In the genomic region with DNA sequence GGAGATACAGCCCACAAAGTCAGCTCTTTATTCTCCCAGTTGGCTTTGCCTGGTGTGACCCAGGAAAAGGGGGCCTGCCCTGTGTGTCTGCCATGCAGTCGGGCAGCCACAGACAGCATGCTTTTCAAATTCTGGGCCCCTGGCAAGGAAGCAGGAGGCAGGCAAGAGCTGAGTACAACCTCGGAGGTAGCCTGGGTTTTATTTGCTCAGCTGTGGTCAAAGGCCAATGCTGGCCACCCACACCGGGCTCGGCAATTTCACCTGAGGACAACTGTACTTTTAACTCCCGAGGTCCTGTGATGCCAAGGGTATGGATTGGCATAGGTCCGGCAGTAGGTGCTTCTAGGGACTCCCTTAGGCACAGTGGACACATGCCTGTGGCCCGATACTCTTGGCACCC, we compare ENCODE assay signal across 20 mouse cellular contexts.
DNase-seq lines count a peak whose midpoint lies in the region; ATAC-seq and TF ChIP-seq lines count a peak whose summit lies in the region.
"Had no signal": no experiment of that assay in that cellular context is flagged by ENCODE, and none has a peak within 500 bp of the region (broad histone marks: within the 10 kb centered on the region; RNA-seq: fewer than 3 reads in every experiment).

No protein-coding gene starts in this region.

- DNase-seq in heart, embryonic 10.5 days (ENCODE audit: low spot score) = no peak
- DNase-seq in heart, postnatal 10 days = no peak
- peak; percentile 25 for DNase-seq in liver, postnatal 0 days
- DNase-seq in embryonic facial prominence, embryonic 14.5 days (ENCODE audit: low spot score) = no peak
- DNase-seq in embryo, embryonic 10 days (ENCODE audit: low spot score) = no peak
- DNase-seq: cerebellum, adult 2 months; cerebellum, postnatal 36 days; gastrocnemius, postnatal 14 days; kidney, postnatal 36 days; liver; thymus, postnatal 36 days had no signal

- TF ChIP-seq CTCF in liver, postnatal 0 days (IDR thresholded peaks at IDR 0.05; ENCODE audit: low read depth) = no peak

- H3K4me3 ChIP-seq in heart, embryonic 10.5 days = no peak overlapping the region
- no peak overlapping the region for H3K4me3 ChIP-seq in liver, postnatal 0 days (ENCODE audit: low read depth, low read length)
- no peak overlapping the region for H3K4me3 ChIP-seq in liver, embryonic 12.5 days
- no peak overlapping the region for H3K4me3 ChIP-seq in embryonic facial prominence, embryonic 14.5 days (ENCODE audit: low read depth, low read length)
- H3K4me3 ChIP-seq in limb, embryonic 13.5 days = no peak overlapping the region
- H3K4me3 ChIP-seq: heart, embryonic 12.5 days; hindbrain, embryonic 13.5 days; lung, embryonic 15.5 days; midbrain, embryonic 12.5 days; neural tube, embryonic 13.5 days had no signal

- no peak overlapping the region for H3K4me2 ChIP-seq in liver, postnatal 0 days (ENCODE audit: low read depth, low read length)
- H3K4me2 ChIP-seq in liver, embryonic 12.5 days = no peak overlapping the region
- no peak overlapping the region for H3K4me2 ChIP-seq in embryonic facial prominence, embryonic 14.5 days (ENCODE audit: low read depth, low read length)
- H3K4me2 ChIP-seq in limb, embryonic 13.5 days (replicated peaks) = no peak overlapping the region
- H3K4me2 ChIP-seq: heart, embryonic 12.5 days; hindbrain, embryonic 13.5 days; lung, embryonic 15.5 days; midbrain, embryonic 12.5 days; neural tube, embryonic 13.5 days had no signal

- no peaks in the 10 kb centered on the region for H3K9me3 ChIP-seq in heart, embryonic 10.5 days
- H3K9me3 ChIP-seq in liver, postnatal 0 days (ENCODE audit: low read length) = no peaks in the 10 kb centered on the region
- H3K9me3 ChIP-seq in liver, embryonic 12.5 days (replicated peaks) = no peaks in the 10 kb centered on the region
- H3K9me3 ChIP-seq in embryonic facial prominence, embryonic 14.5 days (ENCODE audit: control insufficient read depth, low read length) = no peaks in the 10 kb centered on the region
- H3K9me3 ChIP-seq in limb, embryonic 13.5 days = 0 out of 2 replicates have a peak, but pooled peaks cover under 1% of the 10 kb centered on the region
- H3K9me3 ChIP-seq: heart, embryonic 12.5 days; lung, embryonic 15.5 days; midbrain, embryonic 12.5 days; neural tube, embryonic 13.5 days had no signal

- TF ChIP-seq EP300 in liver, postnatal 0 days (IDR thresholded peaks at IDR 0.05; ENCODE audit: low read depth) = no peak

- no peaks in the 10 kb centered on the region; the same call in 1 of the 2 replicates for H3K27me3 ChIP-seq in heart, embryonic 10.5 days (ENCODE audit: insufficient read depth, poor library complexity, severe bottlenecking)
- no peaks in the 10 kb centered on the region for H3K27me3 ChIP-seq in liver, postnatal 0 days (ENCODE audit: insufficient read depth, low read length)
- H3K27me3 ChIP-seq in liver, embryonic 12.5 days (replicated peaks) = no peaks in the 10 kb centered on the region
- no peaks in the 10 kb centered on the region for H3K27me3 ChIP-seq in embryonic facial prominence, embryonic 14.5 days (replicated peaks; ENCODE audit: control insufficient read depth, insufficient read depth, low read length)
- H3K27me3 ChIP-seq in limb, embryonic 13.5 days = no peaks in the 10 kb centered on the region
- H3K27me3 ChIP-seq: heart, embryonic 12.5 days; lung, embryonic 15.5 days; midbrain, embryonic 12.5 days; neural tube, embryonic 13.5 days had no signal

- whole genome bisulfite sequencing in heart, embryonic 10.5 days = 79% methylated on average over 7 of the region's 7 CpGs
- 44% methylated on average over 7 of the region's 7 CpGs for WGBS in liver, postnatal 0 days (ENCODE audit: insufficient replicate concordance)
- 61% methylated on average over 7 of the region's 7 CpGs for WGBS in liver, embryonic 12.5 days (ENCODE audit: insufficient replicate concordance)
- WGBS in embryonic facial prominence, embryonic 14.5 days = 54% methylated on average over 7 of the region's 7 CpGs
- WGBS in limb, embryonic 13.5 days = 36% methylated on average over 7 of the region's 7 CpGs

- no peak overlapping the region for H3K9ac ChIP-seq in liver, postnatal 0 days (replicated peaks)
- H3K9ac ChIP-seq in liver, embryonic 12.5 days = no peak overlapping the region
- H3K9ac ChIP-seq in embryonic facial prominence, embryonic 14.5 days (ENCODE audit: low read depth, low read length) = no peak overlapping the region
- H3K9ac ChIP-seq in limb, embryonic 13.5 days = no peak overlapping the region
- H3K9ac ChIP-seq: heart, embryonic 12.5 days; hindbrain, embryonic 13.5 days; lung, embryonic 15.5 days; midbrain, embryonic 12.5 days; neural tube, embryonic 13.5 days had no signal

- intact Hi-C loops in heart, postnatal 10 days (cut with DNase I) = loop anchor here (10.0 kb wide), 1 partner anchor 397 kb away; no protein-coding TSS in a partner anchor

- peak overlapping the region; percentile 71 for H3K27ac ChIP-seq in heart, embryonic 10.5 days
- H3K27ac ChIP-seq in liver, postnatal 0 days (ENCODE audit: low read depth) = no peak overlapping the region
- no peak overlapping the region for H3K27ac ChIP-seq in liver, embryonic 12.5 days
- peak overlapping the region; percentile 92 for H3K27ac ChIP-seq in embryonic facial prominence, embryonic 14.5 days (replicated peaks; ENCODE audit: low read depth, low read length)
- peak overlapping the region; percentile 97 for H3K27ac ChIP-seq in limb, embryonic 13.5 days
- H3K27ac ChIP-seq: lung, embryonic 15.5 days; macrophage; midbrain, embryonic 12.5 days had no signal

- H3K4me1 ChIP-seq in heart, embryonic 10.5 days = peaks cover 35% of the 10 kb centered on the region
- no peaks in the 10 kb centered on the region for H3K4me1 ChIP-seq in liver, postnatal 0 days (ENCODE audit: insufficient read depth)
- no peaks in the 10 kb centered on the region for H3K4me1 ChIP-seq in liver, embryonic 12.5 days
- peaks cover 29% of the 10 kb centered on the region for H3K4me1 ChIP-seq in embryonic facial prominence, embryonic 14.5 days (ENCODE audit: control insufficient read depth, insufficient read depth, low read length)
- H3K4me1 ChIP-seq in limb, embryonic 13.5 days = peaks cover 57% of the 10 kb centered on the region

- ATAC-seq in liver, postnatal 0 days = no peak
- no peak for ATAC-seq in liver, embryonic 12.5 days
- no peak for ATAC-seq in embryonic facial prominence, embryonic 14.5 days (ENCODE audit: low read depth)
- no peak for ATAC-seq in limb, embryonic 13.5 days (ENCODE audit: low FRiP score, low read depth)
- ATAC-seq: inflammation-experienced regulatory T-cells, adult 6 months had no signal

- no peaks in the 10 kb centered on the region for H3K36me3 ChIP-seq in heart, embryonic 10.5 days
- no peaks in the 10 kb centered on the region for H3K36me3 ChIP-seq in liver, postnatal 0 days (replicated peaks; ENCODE audit: insufficient read depth, low read length)
- H3K36me3 ChIP-seq in liver, embryonic 12.5 days = no peaks in the 10 kb centered on the region
- H3K36me3 ChIP-seq in embryonic facial prominence, embryonic 14.5 days (ENCODE audit: control insufficient read depth, insufficient read depth, low read length) = no peaks in the 10 kb centered on the region
- no peaks in the 10 kb centered on the region for H3K36me3 ChIP-seq in limb, embryonic 13.5 days
- H3K36me3 ChIP-seq: heart, embryonic 12.5 days; hindbrain, embryonic 13.5 days; lung, embryonic 15.5 days; midbrain, embryonic 12.5 days; neural tube, embryonic 13.5 days had no signal

Comparison
In these comparisons a context has a peak if more than half of its experiments do, and no peak if none do; other contexts are left out.
1. H3K27ac ChIP-seq: peak in heart, embryonic 10.5 days (single experiment), embryonic facial prominence, embryonic 14.5 days (single experiment) and limb, embryonic 13.5 days (single experiment); none in liver, postnatal 0 days (single experiment) and liver, embryonic 12.5 days (single experiment).